Mouse (Mus musculus): Measurements from ENCODE around the gene Peli1. TPM values are rescaled to one million over a fixed set of nuclear protein-coding genes. Genes with fewer than 3 reads are reported as not detected.

Peli1 gene
- polyA plus RNA-seq, 1 experiment from 2014 or later = 63.9 TPM

DNA sequence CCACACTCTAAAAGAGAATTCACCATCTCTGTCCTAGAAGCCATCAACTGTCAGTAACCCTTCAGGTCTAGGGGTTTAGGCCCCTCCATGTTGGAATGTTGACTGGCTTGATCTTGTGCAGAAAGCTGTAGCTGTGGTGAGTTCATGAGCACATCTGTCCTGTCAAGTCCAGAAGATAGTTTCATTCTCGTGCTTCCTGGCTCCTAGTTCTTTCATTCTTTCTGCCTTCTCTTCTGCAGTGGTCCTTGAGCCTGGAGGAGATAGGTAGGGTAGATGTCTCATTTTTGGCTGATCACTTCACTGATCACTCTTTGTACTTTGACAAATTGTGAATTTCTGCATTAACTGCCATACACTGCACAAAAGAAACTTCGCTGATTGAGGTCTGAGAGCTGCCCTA is 7.4 kb downstream of the Peli1 start:
- H3K4me1 ChIP-seq = peaks cover 10% of the 10 kb centered on the region
- H3K27me3 ChIP-seq (replicated peaks; ENCODE audit: low read depth, poor library complexity, severe bottlenecking) = no peaks in the 10 kb centered on the region
- WGBS = 89% methylated on average over 2 of the region's 2 CpGs
- H3K4me3 ChIP-seq = no peak overlapping the region
- H3K9me3 ChIP-seq = no peaks in the 10 kb centered on the region
- H3K36me3 ChIP-seq (replicated peaks) = peaks cover 23% of the 10 kb centered on the region
- H3K27ac ChIP-seq (replicated peaks) = no peak overlapping the region
- DNase-seq (ENCODE audit: low spot score) = no peak

DNA sequence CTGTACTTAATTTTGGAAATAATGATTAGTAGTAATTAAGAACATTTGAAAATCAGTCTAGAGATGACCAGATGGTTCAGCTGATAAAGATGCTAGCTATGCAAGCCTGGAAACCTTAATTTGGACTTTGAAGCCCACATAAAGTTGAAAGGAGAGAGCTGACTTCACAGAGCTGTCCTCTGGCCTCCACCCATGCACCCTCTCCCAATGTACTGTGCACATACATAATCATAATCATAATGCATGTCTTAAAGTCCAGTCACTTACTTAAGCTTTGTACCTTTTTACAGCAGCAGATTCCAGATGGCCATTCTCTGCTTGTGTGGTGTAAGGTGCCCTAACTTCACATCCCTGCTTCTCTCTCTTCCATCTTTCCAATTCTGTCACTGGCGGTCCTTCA is 9.6 kb downstream of the Peli1 start:
- no peak for DNase-seq (ENCODE audit: low spot score)
- no peak overlapping the region for H3K27ac ChIP-seq (replicated peaks)
- H3K27me3 ChIP-seq (replicated peaks; ENCODE audit: low read depth, poor library complexity, severe bottlenecking) = no peaks in the 10 kb centered on the region
- H3K4me3 ChIP-seq = no peak overlapping the region
- H3K36me3 ChIP-seq (replicated peaks) = peaks cover 18% of the 10 kb centered on the region
- H3K4me1 ChIP-seq = no peaks in the 10 kb centered on the region
- H3K9me3 ChIP-seq = no peaks in the 10 kb centered on the region
- WGBS = 100% methylated on average over 1 of the region's 1 CpGs

DNA sequence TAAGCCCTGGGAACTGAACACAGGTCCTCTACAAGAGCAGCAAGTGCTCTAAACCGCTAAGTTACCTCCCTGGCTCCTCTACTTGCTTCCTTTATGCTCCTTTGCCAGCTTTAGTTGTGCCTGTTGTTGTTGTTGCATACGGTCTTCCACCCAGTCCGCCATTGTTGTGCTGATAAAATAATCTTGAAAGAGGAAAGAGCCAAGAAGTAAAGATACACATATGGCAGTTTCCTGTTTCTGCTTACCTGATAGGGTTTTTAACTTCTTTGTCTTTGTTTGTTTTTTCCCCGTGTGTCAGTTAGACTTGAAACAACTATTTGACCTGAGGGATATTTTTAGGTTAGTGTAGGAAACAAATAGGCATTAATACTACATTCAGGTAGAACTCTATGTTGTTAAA is 10.2 kb downstream of the Peli1 start:
- 85% methylated on average over 4 of the region's 4 CpGs for WGBS
- no peak for DNase-seq (ENCODE audit: low spot score)

DNA sequence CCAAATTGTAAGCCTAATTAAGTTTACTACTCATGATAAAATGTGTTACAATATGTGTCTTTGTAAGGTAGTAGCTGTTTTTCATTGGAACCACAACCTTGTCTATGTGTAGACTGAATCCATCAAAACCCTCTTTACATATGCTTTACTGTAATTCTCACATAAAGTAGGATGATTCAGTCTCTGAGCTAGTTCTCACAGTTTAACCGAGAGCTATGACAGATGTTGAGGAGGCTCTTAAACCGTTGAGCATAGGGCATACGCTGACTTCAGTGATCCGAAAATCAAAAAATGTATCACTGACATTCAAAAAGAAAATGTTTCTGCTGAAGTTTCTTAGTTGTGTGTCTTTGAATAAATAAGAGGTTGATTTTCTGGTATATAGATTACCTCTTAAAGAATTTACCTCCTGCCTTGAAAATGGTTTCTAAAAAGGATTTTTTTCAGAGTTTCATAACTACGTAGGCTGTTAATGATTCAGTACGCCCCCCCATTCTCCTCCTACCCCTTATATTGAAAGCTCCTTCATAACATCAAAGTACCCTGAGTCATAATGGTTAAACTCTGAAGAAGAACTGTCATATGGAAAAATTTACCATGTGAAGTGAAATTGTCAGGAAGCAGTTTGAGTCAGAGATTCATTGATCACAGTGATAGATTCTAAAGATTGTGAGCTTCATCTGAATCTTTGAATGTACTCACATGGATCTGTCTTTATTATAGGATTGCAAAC is 11.3 kb downstream of the Peli1 start:
- DNase-seq (ENCODE audit: low spot score) = no peak
- H3K27me3 ChIP-seq (replicated peaks; ENCODE audit: low read depth, poor library complexity, severe bottlenecking) = no peaks in the 10 kb centered on the region
- no peaks in the 10 kb centered on the region for H3K9me3 ChIP-seq
- no peaks in the 10 kb centered on the region for H3K4me1 ChIP-seq
- no peak overlapping the region for H3K27ac ChIP-seq (replicated peaks)
- H3K4me3 ChIP-seq = no peak overlapping the region
- 93% methylated on average over 6 of the region's 6 CpGs for WGBS
- H3K36me3 ChIP-seq (replicated peaks) = peaks cover 16% of the 10 kb centered on the region

More for the DNA sequence above, 10.2 kb downstream of the Peli1 start:
- Histone ChIP-seq H3K9me3 (no peaks in the 10 kb centered on the region), H3K36me3 (replicated peaks) (peaks cover 13% of the 10 kb centered on the region), H3K4me1 (no peaks in the 10 kb centered on the region), H3K4me3 (no peak overlapping the region), H3K27me3 (replicated peaks; ENCODE audit: low read depth, poor library complexity, severe bottlenecking) (no peaks in the 10 kb centered on the region), H3K27ac (replicated peaks) (no peak overlapping the region)

DNA sequence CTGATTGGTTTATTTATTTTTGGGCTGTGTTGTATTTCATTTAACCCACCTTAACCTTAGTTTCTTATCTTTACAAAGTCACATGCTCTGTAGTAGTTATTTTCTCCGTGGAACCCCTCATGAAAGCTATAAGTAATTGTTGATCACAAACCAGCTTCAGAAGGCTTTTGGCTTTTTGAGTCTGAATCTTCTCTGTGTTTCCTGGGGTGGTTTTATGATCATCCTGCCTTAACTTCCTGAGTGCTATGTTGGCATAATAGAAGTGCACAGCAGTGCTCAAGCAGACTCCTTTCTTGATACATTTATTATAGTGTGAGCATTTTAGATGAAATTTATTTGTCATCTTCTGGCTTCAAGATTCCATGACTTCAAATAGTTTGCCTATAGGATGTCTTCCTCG is 12.1 kb downstream of the Peli1 start:
- Histone ChIP-seq H3K36me3 (replicated peaks) (peaks cover 19% of the 10 kb centered on the region), H3K4me3 (no peak overlapping the region), H3K27me3 (replicated peaks; ENCODE audit: low read depth, poor library complexity, severe bottlenecking) (no peaks in the 10 kb centered on the region), H3K27ac (replicated peaks) (no peak overlapping the region), H3K4me1 (no peaks in the 10 kb centered on the region), H3K9me3 (no peaks in the 10 kb centered on the region)
- DNase-seq (ENCODE audit: low spot score) = no peak
- WGBS = 87% methylated on average over 2 of the region's 2 CpGs

DNA sequence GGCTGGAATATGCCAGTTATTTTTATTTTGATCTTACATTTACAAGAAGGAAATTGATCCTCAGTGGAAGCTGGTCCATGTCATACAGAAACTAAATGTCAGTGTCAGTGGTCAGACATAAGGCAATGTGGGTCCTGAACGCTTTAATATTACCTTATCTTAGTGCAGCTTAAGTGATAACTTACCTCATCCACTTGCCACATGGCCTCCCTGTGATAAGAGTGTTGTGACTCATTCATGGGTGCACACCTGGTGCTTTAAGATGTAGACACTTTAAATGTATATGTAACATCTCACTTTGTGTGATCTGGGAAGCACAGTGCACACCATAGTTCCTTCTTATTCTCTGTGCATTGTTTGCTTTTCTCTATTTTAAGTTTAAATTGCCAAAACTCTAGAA is 14.3 kb downstream of the Peli1 start:
- Histone ChIP-seq H3K27me3 (replicated peaks; ENCODE audit: low read depth, poor library complexity, severe bottlenecking) (no peaks in the 10 kb centered on the region), H3K36me3 (replicated peaks) (peaks cover 21% of the 10 kb centered on the region), H3K4me1 (no peaks in the 10 kb centered on the region), H3K4me3 (no peak overlapping the region), H3K27ac (replicated peaks) (no peak overlapping the region), H3K9me3 (no peaks in the 10 kb centered on the region)
- 90% methylated on average over 1 of the region's 1 CpGs for WGBS
- DNase-seq (ENCODE audit: low spot score) = no peak

DNA sequence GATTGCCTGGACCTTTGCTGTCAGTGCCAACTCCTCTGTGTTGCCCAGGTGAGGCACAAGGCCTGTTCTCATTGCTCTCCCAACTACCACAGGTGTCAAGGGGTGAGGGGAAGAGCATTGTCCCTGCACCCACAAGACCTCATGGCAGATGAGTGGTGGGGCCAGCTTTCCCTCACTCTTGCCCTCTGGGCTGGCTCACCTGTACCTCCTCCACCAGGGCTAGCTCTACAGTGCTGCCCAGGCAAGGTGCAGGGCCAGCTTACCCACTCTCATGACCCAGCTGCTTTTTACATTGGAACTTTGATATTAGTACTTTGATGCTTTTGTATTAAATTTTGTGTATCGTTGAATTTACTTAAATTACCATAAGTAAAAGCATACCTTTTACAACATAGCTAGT is 16.0 kb downstream of the Peli1 start:
- H3K27ac ChIP-seq (replicated peaks) = no peak overlapping the region
- no peak for DNase-seq (ENCODE audit: low spot score)
- H3K27me3 ChIP-seq (replicated peaks; ENCODE audit: low read depth, poor library complexity, severe bottlenecking) = no peaks in the 10 kb centered on the region
- WGBS = 100% methylated on average over 1 of the region's 1 CpGs
- H3K4me1 ChIP-seq = no peaks in the 10 kb centered on the region
- no peaks in the 10 kb centered on the region for H3K9me3 ChIP-seq
- H3K36me3 ChIP-seq (replicated peaks) = peaks cover 21% of the 10 kb centered on the region
- no peak overlapping the region for H3K4me3 ChIP-seq

DNA sequence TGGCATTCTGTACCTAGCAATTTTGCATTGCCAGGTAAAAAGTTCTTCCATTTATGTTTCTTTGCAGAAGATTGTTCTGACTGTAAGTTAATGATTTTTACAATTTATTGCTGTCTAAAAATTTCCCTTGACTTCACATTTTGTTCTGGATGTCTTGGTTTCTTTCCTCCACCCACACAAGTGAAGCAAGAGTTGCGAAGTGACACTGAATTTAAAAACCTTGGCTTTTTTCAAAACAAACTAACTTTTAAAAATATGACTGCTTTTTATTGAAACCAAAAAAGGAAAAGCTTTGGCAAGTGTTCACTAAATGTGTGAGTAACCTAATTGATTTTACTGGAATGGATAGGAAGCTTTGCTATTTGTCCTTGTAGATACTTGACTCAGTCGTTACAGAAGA is 18.2 kb downstream of the Peli1 start:
- Histone ChIP-seq H3K27me3 (replicated peaks; ENCODE audit: low read depth, poor library complexity, severe bottlenecking) (no peaks in the 10 kb centered on the region), H3K4me3 (no peak overlapping the region), H3K9me3 (no peaks in the 10 kb centered on the region), H3K4me1 (no peaks in the 10 kb centered on the region), H3K27ac (replicated peaks) (no peak overlapping the region), H3K36me3 (replicated peaks) (peaks cover 21% of the 10 kb centered on the region)
- WGBS = 96% methylated on average over 2 of the region's 2 CpGs
- no peak for DNase-seq (ENCODE audit: low spot score)

DNA sequence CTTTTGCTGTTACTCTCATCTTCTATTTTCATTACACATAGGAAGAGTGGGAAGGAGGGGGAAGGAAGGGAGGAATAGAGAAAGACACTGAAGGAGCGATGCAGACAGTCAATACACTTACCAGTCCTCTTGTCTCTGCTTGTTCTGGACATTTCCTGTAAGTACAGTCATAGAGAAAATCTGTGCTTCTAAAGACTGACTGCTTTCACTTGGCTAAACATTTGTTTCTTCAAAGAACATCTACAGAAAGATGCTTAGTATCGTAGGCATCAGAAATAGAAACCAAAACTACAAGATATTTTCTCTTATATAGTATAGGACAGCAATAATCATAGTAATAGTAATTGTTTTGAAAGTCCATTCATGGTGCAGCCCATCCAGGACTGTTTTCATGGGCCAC is 23.4 kb downstream of the Peli1 start:
- Histone ChIP-seq H3K9me3 (no peaks in the 10 kb centered on the region), H3K27ac (replicated peaks) (no peak overlapping the region), H3K27me3 (replicated peaks; ENCODE audit: low read depth, poor library complexity, severe bottlenecking) (no peaks in the 10 kb centered on the region), H3K4me1 (no peaks in the 10 kb centered on the region), H3K4me3 (no peak overlapping the region), H3K36me3 (replicated peaks) (no peaks in the 10 kb centered on the region)
- no peak for DNase-seq (ENCODE audit: low spot score)
- WGBS = 86% methylated on average over 2 of the region's 2 CpGs

DNA sequence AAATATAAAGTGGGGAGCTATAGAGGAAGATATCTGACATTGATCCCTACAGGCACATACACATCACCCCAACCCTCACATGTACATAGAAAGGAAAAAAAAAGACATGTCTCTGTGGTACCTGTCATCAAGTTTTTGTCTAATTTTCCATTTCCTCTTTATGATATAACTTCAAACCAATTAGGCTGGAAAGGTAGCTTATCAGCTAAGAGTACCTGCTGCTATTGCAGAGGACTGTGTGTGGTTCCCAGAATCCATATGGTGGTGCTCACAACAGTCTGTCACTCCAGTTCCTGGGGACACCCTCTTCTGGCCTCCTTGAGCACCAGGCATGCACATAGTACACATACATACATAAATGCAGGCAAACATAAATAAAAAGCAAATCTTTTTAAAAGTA is 24.7 kb downstream of the Peli1 start:
- Histone ChIP-seq H3K4me3 (no peak overlapping the region), H3K36me3 (replicated peaks) (no peaks in the 10 kb centered on the region), H3K4me1 (no peaks in the 10 kb centered on the region), H3K27me3 (replicated peaks; ENCODE audit: low read depth, poor library complexity, severe bottlenecking) (no peaks in the 10 kb centered on the region), H3K9me3 (no peaks in the 10 kb centered on the region), H3K27ac (replicated peaks) (no peak overlapping the region)
- no peak for DNase-seq (ENCODE audit: low spot score)

DNA sequence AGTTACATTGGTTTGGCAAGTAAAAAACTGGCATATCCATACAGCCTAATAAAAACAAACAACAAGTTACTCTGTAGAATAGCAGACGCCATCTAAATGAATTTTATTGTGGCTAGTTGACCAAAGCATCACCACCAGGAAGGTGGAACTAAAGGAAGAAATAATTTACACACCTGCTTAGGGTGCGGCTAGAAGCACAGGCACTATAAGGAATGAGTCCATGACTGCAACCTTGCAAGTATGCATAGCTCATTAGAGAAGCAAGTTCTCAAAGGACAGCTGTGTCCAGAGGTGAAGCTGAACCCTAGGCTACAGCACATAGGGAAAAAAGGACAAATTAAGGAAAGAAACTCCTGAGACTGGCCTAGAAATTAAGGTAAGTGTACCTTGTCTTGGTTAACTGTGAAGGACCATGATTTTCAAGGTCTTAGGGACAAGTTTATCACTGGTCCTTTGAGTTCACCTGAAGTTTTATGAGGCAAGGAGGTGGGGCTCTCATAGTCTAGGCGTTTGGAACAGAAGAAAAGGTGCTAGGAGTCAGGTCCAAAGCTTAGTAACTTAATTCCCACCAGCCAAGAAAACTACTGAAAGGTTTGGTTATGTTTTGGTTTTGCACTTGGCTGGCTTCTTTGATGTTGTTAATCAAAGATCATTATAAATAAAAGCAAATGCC is 25.7 kb downstream of the Peli1 start:
- no peak overlapping the region for H3K27ac ChIP-seq (replicated peaks)
- H3K4me3 ChIP-seq = no peak overlapping the region
- no peaks in the 10 kb centered on the region for H3K4me1 ChIP-seq
- no peak for DNase-seq (ENCODE audit: low spot score)
- H3K9me3 ChIP-seq = no peaks in the 10 kb centered on the region
- H3K36me3 ChIP-seq (replicated peaks) = 0 out of 2 replicates have a peak, but pooled peaks cover 3% of the 10 kb centered on the region
- 82% methylated on average over 3 of the region's 3 CpGs for WGBS
- H3K27me3 ChIP-seq (replicated peaks; ENCODE audit: low read depth, poor library complexity, severe bottlenecking) = no peaks in the 10 kb centered on the region

DNA sequence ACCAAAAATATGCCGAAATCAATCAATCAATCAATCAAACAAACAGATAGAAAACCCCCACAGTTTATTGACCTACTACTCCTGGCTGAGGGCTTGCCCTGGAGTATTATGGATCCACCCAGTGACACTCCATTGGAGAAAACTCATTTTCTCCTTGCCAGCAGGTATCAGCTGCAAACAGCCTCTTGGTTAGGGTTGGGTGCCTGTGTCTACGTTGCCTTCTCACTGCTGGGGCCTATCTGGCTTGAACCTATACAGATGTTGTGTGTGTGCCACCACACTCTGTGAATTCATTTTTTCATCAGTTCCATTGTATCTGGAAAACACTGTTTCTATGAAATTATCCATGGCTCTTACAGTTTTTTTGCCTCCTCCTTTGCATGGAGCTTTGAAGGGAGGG is 30.6 kb downstream of the Peli1 start:
- no peaks in the 10 kb centered on the region for H3K27me3 ChIP-seq (replicated peaks; ENCODE audit: low read depth, poor library complexity, severe bottlenecking)
- H3K36me3 ChIP-seq (replicated peaks) = peaks cover 21% of the 10 kb centered on the region
- no peak for DNase-seq (ENCODE audit: low spot score)
- H3K4me3 ChIP-seq = no peak overlapping the region
- no peak overlapping the region for H3K27ac ChIP-seq (replicated peaks)
- 86% methylated on average over 2 of the region's 2 CpGs for whole genome bisulfite sequencing
- no peaks in the 10 kb centered on the region for H3K9me3 ChIP-seq
- H3K4me1 ChIP-seq = no peaks in the 10 kb centered on the region

DNA sequence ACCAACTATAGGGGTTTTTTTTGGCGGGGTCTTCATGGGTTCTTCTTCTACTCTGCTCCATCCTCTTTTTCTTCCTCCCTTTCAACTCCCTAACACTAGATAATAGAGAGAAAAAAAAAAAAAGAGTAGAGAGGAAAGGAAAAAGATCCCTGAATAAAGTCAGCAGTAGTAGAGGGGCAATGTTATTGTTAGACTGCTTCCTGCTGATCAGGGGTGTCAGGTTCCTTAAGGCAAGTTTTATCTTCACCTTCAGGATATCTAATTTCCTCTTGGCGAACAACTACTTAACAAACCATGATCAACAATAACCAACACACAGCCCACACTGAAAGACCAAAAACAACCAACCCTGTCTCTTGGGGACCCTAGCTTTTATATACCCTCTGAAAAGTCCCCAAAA is 31.3 kb downstream of the Peli1 start:
- no peaks in the 10 kb centered on the region for H3K27me3 ChIP-seq (replicated peaks; ENCODE audit: low read depth, poor library complexity, severe bottlenecking)
- H3K36me3 ChIP-seq (replicated peaks) = peaks cover 23% of the 10 kb centered on the region
- DNase-seq (ENCODE audit: low spot score) = no peak
- H3K9me3 ChIP-seq = no peaks in the 10 kb centered on the region
- no peak overlapping the region for H3K27ac ChIP-seq (replicated peaks)
- H3K4me3 ChIP-seq = no peak overlapping the region
- 73% methylated on average over 2 of the region's 2 CpGs for WGBS
- no peaks in the 10 kb centered on the region for H3K4me1 ChIP-seq
